Mouse (Mus musculus) cerebellum, adult 2 months (tissue): ENCODE measurements around the gene Cnn2. TPM values are rescaled to one million over a fixed set of nuclear protein-coding genes. Genes with fewer than 3 reads are reported as not detected.
A peak's percentile ranks its signal among the peaks of the same experiment; 100 is the strongest.

Source experiments
- DNase-seq, 2 experiments: peaks; one replicate each; pipeline ENCODE4 v3.0.0; 2021
- H3K27ac ChIP-seq: fragments of 200-500 bp; 2 replicates; pipeline ENCODE4 v1.5.1; 2012; ENCODE audit warnings: low read length, control low read depth, inconsistent platforms; ENCODE audit not compliant: insufficient read depth
- H3K27me3 ChIP-seq: fragments of 200-500 bp; 2 replicates; pipeline ENCODE4 v1.6.1; 2012; ENCODE audit warnings: inconsistent platforms, mild to moderate bottlenecking, low read length, moderate library complexity; ENCODE audit not compliant: control insufficient read depth, insufficient read depth
- H3K4me1 ChIP-seq: fragments of 200-500 bp; 2 replicates; pipeline ENCODE4 v1.6.1; 2011; ENCODE audit warnings: low read length; ENCODE audit not compliant: control insufficient read depth, insufficient read depth
- H3K4me3 ChIP-seq: fragments of 200-500 bp; replicated peaks from 2 replicates; pipeline ENCODE3; 2011; ENCODE audit warnings: mild to moderate bottlenecking, low read depth, low read length, control low read depth; ENCODE audit not compliant: insufficient read depth
- CTCF ChIP-seq: fragments of 200-500 bp; IDR thresholded peaks from 2 replicates; pipeline ENCODE4 v1.5.1; 2011; ENCODE audit warnings: low read depth, mild to moderate bottlenecking, control low read depth, low read length, moderate library complexity, borderline replicate concordance; ENCODE audit not compliant: insufficient read depth
- POLR2A ChIP-seq: fragments of 200-500 bp; IDR thresholded peaks from 2 replicates; pipeline ENCODE4 v1.6.1; 2011; ENCODE audit warnings: low read length, control low read depth, borderline replicate concordance; ENCODE audit not compliant: insufficient read depth
- WGBS: fragments of 180-500 bp; shearing (Covaris S2); methylation state at CpG from one replicate; pipeline ENCODE4 v1.1.7; 2018; 5-methylcytosine and 5-hydroxymethylcytosine counted together
- polyA plus RNA-seq: library from polyadenylated mRNA; depleted of rRNA; stranded (reverse); fragments of >200 nt; gene quantifications from 2 replicates; pipeline ENCODE4 v1.2.3, GENCODE M21; 2012

Gene Cnn2
- polyA plus RNA-seq, 1 experiment = 8.2 TPM

DNA sequence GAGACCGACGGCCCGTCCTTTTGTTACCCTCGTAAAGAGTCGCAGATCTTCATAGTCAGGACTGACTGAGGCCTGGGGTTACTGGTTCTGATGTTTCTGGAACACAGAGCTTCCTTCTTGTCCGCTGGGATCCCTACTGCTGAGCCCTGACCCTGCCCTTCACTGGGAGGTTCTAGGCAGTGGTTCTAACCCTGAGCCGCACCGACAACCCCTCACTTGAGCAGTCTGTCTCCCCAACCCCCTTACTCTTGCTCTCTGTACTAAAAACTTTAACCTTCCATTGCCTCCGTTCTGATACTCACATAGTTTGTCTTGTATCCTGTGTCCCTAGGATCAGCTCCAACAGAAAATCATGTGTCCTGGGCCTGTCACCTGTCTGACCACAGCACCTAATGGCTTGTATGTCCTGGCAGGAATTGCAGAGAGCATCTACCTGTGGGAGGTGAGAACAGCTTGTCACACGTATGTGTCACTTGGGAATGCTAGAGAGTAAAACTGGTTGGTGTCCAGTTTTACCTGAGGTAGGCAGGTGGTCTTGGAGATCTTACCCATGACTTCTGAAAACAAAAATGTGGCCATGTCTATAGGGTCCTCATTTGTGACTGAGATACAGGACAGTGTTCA is 27.6 kb upstream of the Cnn2 start:
- TF ChIP-seq CTCF (no peak), POLR2A (no peak)
- Histone ChIP-seq H3K27ac (no peak overlapping the region), H3K4me1 (peaks cover 2% of the 10 kb centered on the region; the same call in 1 of the 2 replicates), H3K4me3 (peak overlapping the region; percentile 72), H3K27me3 (no peaks in the 10 kb centered on the region)
- DNase-seq = no peak
- 14% methylated on average over 10 of the region's 10 CpGs for WGBS

DNA sequence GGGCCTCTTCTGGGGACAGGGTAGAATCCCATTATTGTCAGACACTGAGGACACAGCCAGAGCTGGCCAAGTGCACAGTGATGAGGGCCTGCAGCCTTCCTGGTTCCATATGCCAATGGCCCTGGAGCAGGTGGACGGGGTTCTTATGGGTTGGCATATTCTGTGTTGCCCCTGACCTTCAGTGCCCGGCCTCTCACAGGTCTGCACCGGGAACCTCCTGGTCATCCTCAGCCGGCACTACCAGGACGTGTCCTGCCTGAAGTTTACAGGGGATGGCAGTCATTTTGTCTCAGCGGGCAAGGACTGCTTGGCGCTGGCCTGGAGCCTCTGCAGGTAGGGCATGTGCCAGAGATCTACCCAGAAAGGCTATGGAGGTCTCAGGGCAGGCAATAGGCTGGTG is 23.7 kb upstream of the Cnn2 start:
- no peak overlapping the region for H3K27ac ChIP-seq
- TF ChIP-seq POLR2A (no peak), CTCF (no peak)

GRCm38 (mm10) chr10:79965325-79965724 is 23.1 kb upstream of the Cnn2 start:
- no peak for DNase-seq
- no peak for TF ChIP-seq POLR2A
- no peak for TF ChIP-seq CTCF
- H3K4me3 ChIP-seq = no peak overlapping the region
- no peaks in the 10 kb centered on the region for H3K27me3 ChIP-seq
- H3K27ac ChIP-seq = no peak overlapping the region
- 82% methylated on average over 5 of the region's 5 CpGs for WGBS
- peaks cover 37% of the 10 kb centered on the region for H3K4me1 ChIP-seq

More for the DNA sequence above, 23.7 kb upstream of the Cnn2 start:
- Histone ChIP-seq H3K4me1 (peaks cover 36% of the 10 kb centered on the region), H3K27me3 (no peaks in the 10 kb centered on the region), H3K4me3 (no peak overlapping the region)
- 97% methylated on average over 7 of the region's 7 CpGs for WGBS
- no peak for DNase-seq

GRCm38 (mm10) chr10:79966886-79967400 is 21.4 kb upstream of the Cnn2 start:
- peak; percentile 72 to 75 for DNase-seq
- Histone ChIP-seq H3K4me3 (no peak overlapping the region), H3K4me1 (peaks cover 37% of the 10 kb centered on the region), H3K27me3 (no peaks in the 10 kb centered on the region), H3K27ac (peak overlapping the region; percentile 26; the same call in 1 of the 2 replicates)
- WGBS = 19% methylated on average over 5 of the region's 5 CpGs
- TF ChIP-seq CTCF (no peak), POLR2A (no peak)

DNA sequence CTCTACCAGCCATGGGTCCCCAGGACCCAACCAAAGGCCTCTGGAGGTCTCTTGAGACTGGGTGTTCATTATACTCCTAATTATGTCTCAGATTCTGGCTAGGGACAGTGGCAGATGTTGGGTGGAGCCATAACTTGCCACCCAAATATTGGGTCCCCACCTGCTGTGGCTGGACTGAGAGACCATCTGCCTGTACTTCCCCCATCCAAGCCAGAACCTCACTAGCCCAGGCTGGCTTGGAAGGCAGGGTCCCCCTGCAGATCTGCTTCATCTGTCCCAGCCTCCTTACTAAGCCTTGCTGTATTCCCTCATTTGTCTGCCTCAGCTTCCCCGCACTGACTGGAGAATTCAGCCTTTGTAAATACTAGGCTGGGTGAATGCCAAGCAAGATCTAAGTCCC is 20.2 kb upstream of the Cnn2 start:
- WGBS = 31% methylated on average over 1 of the region's 1 CpGs
- H3K27ac ChIP-seq = no peak overlapping the region
- DNase-seq = no peak
- no peak overlapping the region for H3K4me3 ChIP-seq
- TF ChIP-seq CTCF = no peak
- TF ChIP-seq POLR2A = no peak
- no peaks in the 10 kb centered on the region for H3K27me3 ChIP-seq
- H3K4me1 ChIP-seq = peaks cover 37% of the 10 kb centered on the region

- no peak for DNase-seq
- peaks cover 37% of the 10 kb centered on the region for H3K4me1 ChIP-seq
- TF ChIP-seq CTCF (no peak), POLR2A (no peak)
- H3K27me3 ChIP-seq = no peaks in the 10 kb centered on the region
- 11% methylated on average over 3 of the region's 3 CpGs for WGBS
- no peak overlapping the region for H3K27ac ChIP-seq
- no peak overlapping the region for H3K4me3 ChIP-seq
These were observed 19.2 kb upstream of the Cnn2 start for GRCm38 (mm10) chr10:79969124-79969568.

GRCm38 (mm10) chr10:79970415-79971182 is 17.8 kb upstream of the Cnn2 start, which contains the start of gene Grin3b:
Gene Grin3b, plus strand, starts transcription at chr10:79970715.
- 5% methylated on average over 47 of the region's 47 CpGs for whole genome bisulfite sequencing
- Histone ChIP-seq H3K4me3 (peak within 1 kb of the TSS; percentile 45), H3K27ac (no peak within 1 kb of the TSS), H3K27me3 (no peaks in the 10 kb centered on the region), H3K4me1 (peaks cover 37% of the 10 kb centered on the region)
- DNase-seq = peak in 1 of 2 experiments; percentile 58
- TF ChIP-seq POLR2A = no peak
- no peak for TF ChIP-seq CTCF
